Mouse (Mus musculus): Measurements from ENCODE around the gene Nhej1.

GRCm38 (mm10) chr1:75010817-75011216 is 114.2 kb downstream of the Nhej1 start:
- TF ChIP-seq POLR2A (IDR thresholded peaks at IDR 0.05; ENCODE audit: insufficient read depth, low read length): no peak
- no peak for TF ChIP-seq CTCF (IDR thresholded peaks at IDR 0.05; ENCODE audit: low read depth, low read length)
